Mouse (Mus musculus) liver, postnatal 0 days (tissue): ENCODE data around the gene Mrps6.

Source experiments
- CTCF ChIP-seq: sonication (generic); IDR thresholded peaks from 2 replicates; pipeline ENCODE4 v1.5.1; 2016; ENCODE audit warnings: antibody characterized with exemption, low read depth
- EP300 ChIP-seq: IDR thresholded peaks from 2 replicates; pipeline ENCODE4 v1.6.1; 2016; ENCODE audit warnings: antibody characterized with exemption, low read depth, mild to moderate bottlenecking

DNA sequence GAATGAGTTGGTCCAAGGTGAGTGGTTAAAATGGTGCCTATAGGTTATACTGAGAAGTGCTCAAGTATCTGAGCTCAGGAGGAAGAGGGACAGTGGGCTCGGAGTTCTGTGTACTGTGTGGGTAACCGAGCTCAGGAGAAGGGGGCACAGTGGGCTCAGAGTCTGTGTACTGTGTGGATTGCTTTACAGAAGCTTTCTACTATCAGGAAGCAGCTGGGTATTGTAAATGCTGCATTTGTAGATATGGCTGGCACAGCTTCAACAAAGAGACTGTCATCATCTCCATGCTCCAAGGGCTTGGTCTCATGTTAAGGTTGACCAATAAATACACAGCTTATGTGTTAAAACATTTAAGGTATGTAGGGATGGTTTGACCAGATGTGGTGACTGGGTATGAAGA, 6.7 kb downstream of the Mrps6 start:
- no peak for TF ChIP-seq CTCF
- no peak for TF ChIP-seq EP300
